Mouse (Mus musculus) CH12.LX (cell line): Measurements from ENCODE around the gene Rnf7.

Experiments
- CTCF ChIP-seq, 2 experiments: IDR thresholded peaks in 1 of 2; conservative IDR thresholded peaks in 1 of 2; 2 replicates each; pipeline ENCODE4 v1.5.1; 2011 to 2012; ENCODE audit warnings: low read depth in 2 of 2, low read length in 2 of 2, improper control_type of control experiment in 1 of 2, inconsistent platforms in 1 of 2, mild to moderate bottlenecking in 1 of 2, moderate library complexity in 1 of 2
- E2F4 ChIP-seq: IDR thresholded peaks from 2 replicates; pipeline ENCODE4 v1.6.1; 2011; ENCODE audit warnings: low read depth, low read length, improper control_type of control experiment; ENCODE audit not compliant: insufficient replicate concordance
- EP300 ChIP-seq: IDR thresholded peaks from 2 replicates; pipeline ENCODE4 v1.6.1; 2011; ENCODE audit warnings: low read length, improper control_type of control experiment
- HCFC1 ChIP-seq: IDR thresholded peaks from 2 replicates; pipeline ENCODE4 v1.6.1; 2012; ENCODE audit warnings: low read depth, mild to moderate bottlenecking, inconsistent platforms, low read length, improper control_type of control experiment
- NELFE ChIP-seq: IDR thresholded peaks from 2 replicates; pipeline ENCODE4 v1.6.1; 2011; ENCODE audit warnings: low read depth, low read length, improper control_type of control experiment
- POLR2A ChIP-seq: IDR thresholded peaks from 2 replicates; pipeline ENCODE4 v1.6.1; 2011; ENCODE audit warnings: low read depth, mild to moderate bottlenecking, improper control_type of control experiment, low read length
- ZC3H11A ChIP-seq: IDR thresholded peaks from 2 replicates; pipeline ENCODE4 v1.6.1; 2012; ENCODE audit warnings: low read depth, mild to moderate bottlenecking, inconsistent platforms, low read length, improper control_type of control experiment

DNA sequence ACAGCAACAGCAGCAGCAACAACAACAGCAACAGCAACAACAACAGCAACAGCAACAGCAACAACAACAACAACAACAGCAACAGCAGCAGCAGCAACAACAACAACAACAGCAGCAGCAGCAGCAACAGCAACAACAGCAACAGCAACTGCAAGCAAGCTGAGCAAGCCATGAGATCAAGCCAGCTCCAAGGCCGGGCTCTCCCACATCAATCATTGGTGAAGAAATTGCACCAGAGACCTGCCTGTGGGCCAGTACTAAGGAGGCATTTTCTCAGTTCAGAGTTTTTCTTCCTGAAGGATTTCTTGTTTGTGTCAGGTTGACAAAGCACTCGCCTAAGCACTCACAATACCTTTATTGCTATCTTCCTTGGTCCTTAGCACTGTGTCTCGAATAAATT is 38.3 kb upstream of the Rnf7 start:
- TF ChIP-seq EP300 (no peak), NELFE (no peak), POLR2A (no peak), E2F4 (no peak), HCFC1 (no peak), CTCF (conservative IDR thresholded peaks at IDR 0.05 in 1 of 2, IDR thresholded peaks at IDR 0.05 in 1 of 2; ENCODE audit: low read depth in 2 of 2, low read length in 2 of 2) (no peak), ZC3H11A (no peak)
